Mouse (Mus musculus): ENCODE results near the gene Auts2. TPM values are rescaled to one million over a fixed set of nuclear protein-coding genes. Genes with fewer than 3 reads are reported as not detected.

Gene Auts2
- polyA plus RNA-seq, 1 experiment from 2014 or later, result 74.1 TPM

- Histone ChIP-seq H3K27ac (no peak overlapping the region), H3K4me2 (replicated peaks) (no peak overlapping the region), H3K4me3 (no peak overlapping the region), H3K9me3 (no peaks in the 10 kb centered on the region), H3K36me3 (peaks cover 91% of the 10 kb centered on the region), H3K9ac (no peak overlapping the region), H3K27me3 (replicated peaks) (no peaks in the 10 kb centered on the region), H3K4me1 (no peaks in the 10 kb centered on the region; the same call in none of the 2 replicates)
- ATAC-seq (ENCODE audit: low FRiP score, low read depth), result no peak
- 90% methylated on average over 6 of the region's 6 CpGs for WGBS
Observed at GRCm38 (mm10) chr5:131459951-131460350, 1083.2 kb downstream of the Auts2 start.

DNA sequence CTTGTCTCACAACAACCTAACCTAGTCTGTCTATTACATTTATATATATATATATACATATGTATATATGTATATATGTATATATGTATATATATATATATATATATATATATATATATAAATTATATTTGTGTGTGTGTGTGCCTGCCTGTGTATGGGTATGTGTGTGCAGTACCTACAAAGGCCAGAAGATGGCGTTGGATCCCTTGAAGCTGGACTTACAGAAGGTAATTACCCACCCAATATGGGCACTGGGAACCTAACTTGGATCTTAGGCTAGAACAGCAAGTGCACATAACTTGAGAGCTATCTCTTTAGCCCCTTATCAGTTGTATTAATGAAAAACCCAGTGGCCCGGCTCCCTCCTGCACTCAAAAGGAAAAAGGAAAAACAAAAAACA lies 1083.6 kb downstream of the Auts2 start:
- H3K27ac ChIP-seq, result no peak overlapping the region
- no peak overlapping the region for H3K4me3 ChIP-seq
- no peak for ATAC-seq (ENCODE audit: low FRiP score, low read depth)
- H3K27me3 ChIP-seq (replicated peaks), result no peaks in the 10 kb centered on the region
- H3K4me1 ChIP-seq, result no peaks in the 10 kb centered on the region; the same call in none of the 2 replicates
- peaks cover 91% of the 10 kb centered on the region for H3K36me3 ChIP-seq
- WGBS, result 78% methylated on average over 2 of the region's 2 CpGs
- no peaks in the 10 kb centered on the region for H3K9me3 ChIP-seq
- no peak overlapping the region for H3K4me2 ChIP-seq (replicated peaks)
- no peak overlapping the region for H3K9ac ChIP-seq

DNA sequence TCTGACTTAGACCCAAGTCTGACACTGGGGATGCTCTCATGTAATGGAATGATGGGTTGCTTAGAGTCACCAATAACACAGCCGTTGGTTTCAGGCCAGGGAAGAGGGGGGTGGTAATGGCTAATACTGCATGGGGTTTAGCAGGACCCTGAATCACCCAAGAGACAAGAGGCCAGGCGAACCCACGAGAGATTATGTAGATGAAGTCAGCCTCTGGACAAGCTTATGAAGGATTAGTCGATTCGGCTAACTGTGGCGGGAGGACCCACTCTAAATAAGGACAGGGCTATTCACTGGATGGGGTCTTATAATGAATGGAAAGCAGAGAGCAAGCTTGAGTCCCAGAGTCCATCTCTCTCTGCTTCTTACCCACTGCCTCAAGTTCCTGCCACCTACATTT lies 1084.4 kb downstream of the Auts2 start:
- no peaks in the 10 kb centered on the region for H3K27me3 ChIP-seq (replicated peaks)
- no peak for ATAC-seq (ENCODE audit: low FRiP score, low read depth)
- H3K36me3 ChIP-seq, result peaks cover 93% of the 10 kb centered on the region
- H3K27ac ChIP-seq, result no peak overlapping the region
- 88% methylated on average over 6 of the region's 6 CpGs for WGBS
- H3K4me3 ChIP-seq, result no peak overlapping the region
- H3K9ac ChIP-seq, result no peak overlapping the region
- no peaks in the 10 kb centered on the region for H3K9me3 ChIP-seq
- H3K4me1 ChIP-seq, result no peaks in the 10 kb centered on the region; the same call in 1 of the 2 replicates
- H3K4me2 ChIP-seq (replicated peaks), result no peak overlapping the region

GRCm38 (mm10) chr5:131457999-131458398 lies 1085.1 kb downstream of the Auts2 start:
- no peak overlapping the region for H3K27ac ChIP-seq
- H3K36me3 ChIP-seq, result peaks cover 94% of the 10 kb centered on the region
- 87% methylated on average over 7 of the region's 7 CpGs for WGBS
- no peaks in the 10 kb centered on the region for H3K27me3 ChIP-seq (replicated peaks)
- ATAC-seq (ENCODE audit: low FRiP score, low read depth), result no peak
- H3K9me3 ChIP-seq, result no peaks in the 10 kb centered on the region
- H3K4me3 ChIP-seq, result no peak overlapping the region
- no peaks in the 10 kb centered on the region; the same call in 1 of the 2 replicates for H3K4me1 ChIP-seq
- H3K4me2 ChIP-seq (replicated peaks), result no peak overlapping the region
- no peak overlapping the region for H3K9ac ChIP-seq

GRCm38 (mm10) chr5:131449181-131449868 lies 1093.8 kb downstream of the Auts2 start:
- Histone ChIP-seq H3K27ac (no peak overlapping the region), H3K36me3 (peaks cover 95% of the 10 kb centered on the region), H3K9ac (no peak overlapping the region), H3K4me1 (no peaks in the 10 kb centered on the region), H3K9me3 (no peaks in the 10 kb centered on the region), H3K4me2 (replicated peaks) (no peak overlapping the region), H3K27me3 (replicated peaks) (no peaks in the 10 kb centered on the region), H3K4me3 (no peak overlapping the region)
- ATAC-seq (ENCODE audit: low FRiP score, low read depth), result no peak
- WGBS, result 91% methylated on average over 7 of the region's 7 CpGs

DNA sequence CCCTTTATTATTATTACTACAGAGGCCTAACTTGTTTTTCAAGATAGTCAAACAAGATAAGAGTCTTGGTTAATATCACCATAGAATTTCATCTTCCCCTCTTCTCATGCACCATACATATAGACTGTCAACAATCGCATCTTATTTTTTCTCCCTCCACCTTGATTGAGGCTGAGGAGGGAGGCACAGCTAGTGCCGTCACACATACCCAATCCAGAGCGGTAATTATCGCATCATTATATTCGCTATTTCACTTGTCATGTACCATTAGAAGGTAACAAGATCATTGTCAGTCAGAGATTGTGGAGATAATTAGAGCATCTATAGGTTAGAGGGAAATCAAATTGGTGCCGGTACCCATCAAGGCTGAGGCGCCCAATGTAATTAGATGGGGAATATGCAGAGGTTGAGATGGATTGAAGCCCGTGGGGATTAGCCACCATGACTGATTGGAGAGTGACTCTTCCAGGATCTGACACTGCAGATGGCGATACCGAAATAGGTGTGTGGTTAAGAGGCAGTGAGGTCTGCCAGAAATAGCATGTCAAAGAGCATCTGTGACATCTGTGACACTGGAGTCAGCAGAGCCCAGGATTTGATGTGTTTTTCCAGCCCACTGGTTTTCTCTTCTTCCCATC lies 1107.8 kb downstream of the Auts2 start:
- H3K27ac ChIP-seq, result no peak overlapping the region
- peak; percentile 53; the same call in 1 of the 2 replicates for ATAC-seq (ENCODE audit: low FRiP score, low read depth)

GRCm38 (mm10) chr5:131433291-131433690 lies 1109.9 kb downstream of the Auts2 start:
- 92% methylated on average over 4 of the region's 4 CpGs for WGBS
- H3K36me3 ChIP-seq, result peaks cover 12% of the 10 kb centered on the region
- no peak overlapping the region for H3K9ac ChIP-seq
- no peaks in the 10 kb centered on the region for H3K9me3 ChIP-seq
- H3K27me3 ChIP-seq (replicated peaks), result no peaks in the 10 kb centered on the region
- ATAC-seq (ENCODE audit: low FRiP score, low read depth), result no peak
- H3K4me1 ChIP-seq, result no peaks in the 10 kb centered on the region; the same call in 1 of the 2 replicates
- H3K4me2 ChIP-seq (replicated peaks), result no peak overlapping the region
- H3K4me3 ChIP-seq, result no peak overlapping the region
- H3K27ac ChIP-seq, result no peak overlapping the region

More for the DNA sequence above, 1107.8 kb downstream of the Auts2 start:
- Histone ChIP-seq H3K4me3 (no peak overlapping the region), H3K9ac (no peak overlapping the region), H3K36me3 (peaks cover 32% of the 10 kb centered on the region), H3K27me3 (replicated peaks) (no peaks in the 10 kb centered on the region), H3K4me2 (replicated peaks) (no peak overlapping the region), H3K4me1 (no peaks in the 10 kb centered on the region), H3K9me3 (no peaks in the 10 kb centered on the region)
- 73% methylated on average over 10 of the region's 10 CpGs for WGBS

DNA sequence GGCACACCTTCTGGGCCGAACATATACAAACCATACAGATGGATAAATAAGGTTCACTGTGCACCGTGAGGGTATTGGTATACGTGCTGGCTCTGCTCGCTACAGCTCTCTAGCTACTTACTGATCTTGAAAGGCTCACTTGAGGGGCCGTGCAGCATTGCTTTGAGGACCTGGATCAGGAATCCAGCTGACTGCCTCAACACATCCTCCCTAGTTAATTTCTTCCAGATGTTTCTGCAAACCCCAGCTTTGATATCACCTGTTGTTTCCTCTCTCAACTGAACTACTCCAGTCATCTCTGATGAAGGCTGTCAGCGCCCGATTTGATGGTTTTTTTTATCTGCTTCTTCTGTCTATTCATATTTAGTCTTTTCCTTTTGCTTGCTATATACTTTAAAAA lies 1111.2 kb downstream of the Auts2 start:
- Histone ChIP-seq H3K36me3 (peaks cover 3% of the 10 kb centered on the region), H3K9me3 (no peaks in the 10 kb centered on the region), H3K27ac (no peak overlapping the region), H3K9ac (no peak overlapping the region), H3K27me3 (replicated peaks) (no peaks in the 10 kb centered on the region), H3K4me2 (replicated peaks) (no peak overlapping the region), H3K4me3 (no peak overlapping the region), H3K4me1 (no peaks in the 10 kb centered on the region; the same call in 1 of the 2 replicates)
- WGBS, result 85% methylated on average over 7 of the region's 7 CpGs
- no peak for ATAC-seq (ENCODE audit: low FRiP score, low read depth)

- Histone ChIP-seq H3K9ac (no peak overlapping the region), H3K27me3 (replicated peaks) (no peaks in the 10 kb centered on the region), H3K36me3 (no peaks in the 10 kb centered on the region), H3K9me3 (no peaks in the 10 kb centered on the region), H3K27ac (no peak overlapping the region), H3K4me1 (no peaks in the 10 kb centered on the region; the same call in 1 of the 2 replicates), H3K4me3 (no peak overlapping the region), H3K4me2 (replicated peaks) (no peak overlapping the region)
- ATAC-seq (ENCODE audit: low FRiP score, low read depth), result no peak
- WGBS, result 26% methylated on average over 8 of the region's 8 CpGs
Observed at GRCm38 (mm10) chr5:131430109-131430508, 1113.0 kb downstream of the Auts2 start.

DNA sequence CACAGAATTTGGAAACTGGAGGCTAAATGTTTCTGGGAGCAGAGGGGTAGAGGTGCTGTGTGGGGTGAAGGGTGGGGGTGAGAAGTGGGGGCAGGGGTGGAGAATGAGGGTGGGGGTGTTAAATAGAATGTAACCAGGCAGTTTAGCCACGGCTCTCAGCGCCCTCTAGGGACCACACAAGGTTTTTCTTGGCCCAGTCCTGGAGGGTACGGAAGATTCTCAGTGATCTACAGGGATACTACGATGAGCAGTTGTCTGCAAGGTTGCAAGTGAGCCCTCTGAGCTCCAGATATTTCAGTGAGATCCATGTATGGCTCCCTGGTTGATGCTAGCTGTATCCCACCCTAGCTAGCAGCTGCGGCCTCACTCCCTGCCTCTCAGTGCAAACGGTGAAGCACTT lies 1113.6 kb downstream of the Auts2 start:
- 63% methylated on average over 6 of the region's 6 CpGs for WGBS
- H3K4me3 ChIP-seq, result no peak overlapping the region
- no peaks in the 10 kb centered on the region for H3K9me3 ChIP-seq
- H3K36me3 ChIP-seq, result no peaks in the 10 kb centered on the region
- no peak overlapping the region for H3K9ac ChIP-seq
- 0 out of 2 replicates have a peak, but pooled peaks have one; percentile 7 for ATAC-seq (ENCODE audit: low FRiP score, low read depth)
- H3K4me1 ChIP-seq, result no peaks in the 10 kb centered on the region; the same call in 1 of the 2 replicates
- no peak overlapping the region for H3K27ac ChIP-seq
- no peaks in the 10 kb centered on the region for H3K27me3 ChIP-seq (replicated peaks)
- no peak overlapping the region for H3K4me2 ChIP-seq (replicated peaks)

GRCm38 (mm10) chr5:131427734-131428413 lies 1115.3 kb downstream of the Auts2 start:
- H3K27me3 ChIP-seq (replicated peaks), result no peaks in the 10 kb centered on the region
- no peaks in the 10 kb centered on the region; the same call in 1 of the 2 replicates for H3K4me1 ChIP-seq
- H3K36me3 ChIP-seq, result no peaks in the 10 kb centered on the region
- H3K27ac ChIP-seq, result no peak overlapping the region
- H3K4me3 ChIP-seq, result no peak overlapping the region
- no peak for ATAC-seq (ENCODE audit: low FRiP score, low read depth)
- no peaks in the 10 kb centered on the region for H3K9me3 ChIP-seq
- H3K4me2 ChIP-seq (replicated peaks), result no peak overlapping the region
- 39% methylated on average over 11 of the region's 11 CpGs for WGBS
- H3K9ac ChIP-seq, result no peak overlapping the region

- H3K4me1 ChIP-seq, result no peaks in the 10 kb centered on the region
- no peak for ATAC-seq (ENCODE audit: low FRiP score, low read depth)
- H3K9me3 ChIP-seq, result no peaks in the 10 kb centered on the region
- H3K27ac ChIP-seq, result no peak overlapping the region
- no peak overlapping the region for H3K4me3 ChIP-seq
- H3K36me3 ChIP-seq, result no peaks in the 10 kb centered on the region
- H3K4me2 ChIP-seq (replicated peaks), result no peak overlapping the region
- no peak overlapping the region for H3K9ac ChIP-seq
- WGBS, result 84% methylated on average over 3 of the region's 3 CpGs
- no peaks in the 10 kb centered on the region for H3K27me3 ChIP-seq (replicated peaks)
Observed at GRCm38 (mm10) chr5:131422737-131423136, 1120.4 kb downstream of the Auts2 start.

Measured in neural tube, embryonic 12.5 days (tissue).